Mouse (Mus musculus): ENCODE data around the gene Adgrd1.

GRCm38 (mm10) chr5:129189071-129189470, 92.5 kb downstream of the Adgrd1 start:
- TF ChIP-seq CTCF (IDR thresholded peaks at IDR 0.05; ENCODE audit: extremely low read depth, insufficient read depth, low read length), result no peak
- no peak for TF ChIP-seq POLR2A (IDR thresholded peaks at IDR 0.05; ENCODE audit: extremely low read depth, insufficient read depth, low read length)
